Mouse (Mus musculus): Measurements from ENCODE around the gene B430305J03Rik. TPM values are rescaled to one million over a fixed set of nuclear protein-coding genes. Genes with fewer than 3 reads are reported as not detected.

B430305J03Rik gene
- polyA plus RNA-seq, 1 experiment from 2014 or later, result 3.2 TPM

GRCm38 (mm10) chr3:61368446-61368845, 2.7 kb upstream of the B430305J03Rik start:
- no peaks in the 10 kb centered on the region for H3K27me3 ChIP-seq
- POLR2A ChIA-PET, result interaction anchor here (0.7 to 1.3 kb wide), 2 partner anchors 117 to 723 kb away, joined by 3 to 4 read pairs; no protein-coding TSS in a partner anchor
- CTCF ChIA-PET, result interaction anchor here (2.2 kb wide), 1 partner anchor 25 kb away, joined by 6 read pairs; no protein-coding TSS in a partner anchor
- ATAC-seq (no peak), DNase-seq (ENCODE audit: low read depth, low spot score) (no peak)
- no peak for TF ChIP-seq CTCF (IDR thresholded peaks at IDR 0.05)
- in situ Hi-C loops (cut with MboI; ENCODE audit: low pct_unique_long_range_greater_than_20kb), result loop anchor here (10.0 kb wide), 1 partner anchor 466 kb away; no protein-coding TSS in a partner anchor

- H3K27me3 ChIP-seq, result no peaks in the 10 kb centered on the region
- DNase-seq (ENCODE audit: low read depth, low spot score) (peak; percentile 28), ATAC-seq (no peak)
- POLR2A ChIA-PET, result interaction anchor here (0.9 to 1.4 kb wide), 2 partner anchors 22 to 25 kb away, joined by 5 read pairs; no protein-coding TSS in a partner anchor
- CTCF ChIA-PET, result interaction anchor here (1.2 to 2.2 kb wide), 4 partner anchors 27 to 97 kb away, joined by 3 to 13 read pairs (median 4); no protein-coding TSS in a partner anchor
- TF ChIP-seq CTCF (IDR thresholded peaks at IDR 0.05), result no peak
- in situ Hi-C loops (cut with MboI; ENCODE audit: low pct_unique_long_range_greater_than_20kb), result loop anchor here (5.0 to 10.0 kb wide), 2 partner anchors 88 to 470 kb away; no protein-coding TSS in a partner anchor
Observed at GRCm38 (mm10) chr3:61364978-61365778, 573 bp downstream of the B430305J03Rik start.

- ChIA-PET POLR2A (interaction anchor here (0.6 to 1.4 kb wide), 2 partner anchors 23 to 37 kb away, joined by 4 to 5 read pairs; no protein-coding TSS in a partner anchor), CTCF (interaction anchor here (1.3 to 2.2 kb wide), 2 partner anchors 54 to 97 kb away, joined by 5 to 13 read pairs; no protein-coding TSS in a partner anchor)
- no peak for TF ChIP-seq CTCF (IDR thresholded peaks at IDR 0.05)
- no peak for DNase-seq (ENCODE audit: low read depth, low spot score)
- peak; percentile 4 for ATAC-seq
- in situ Hi-C loops (cut with MboI; ENCODE audit: low pct_unique_long_range_greater_than_20kb), result loop anchor here (5.0 to 10.0 kb wide), 2 partner anchors 87 to 470 kb away; no protein-coding TSS in a partner anchor
- no peaks in the 10 kb centered on the region for H3K27me3 ChIP-seq
Observed at GRCm38 (mm10) chr3:61364661-61364977, 1.1 kb downstream of the B430305J03Rik start.

GRCm38 (mm10) chr3:61363989-61364660, 1.6 kb downstream of the B430305J03Rik start:
- ATAC-seq, result peak; percentile 53
- DNase-seq (ENCODE audit: low read depth, low spot score), result peak; percentile 79
- CTCF ChIA-PET, result interaction anchor here (0.8 to 2.2 kb wide), 7 partner anchors 18 to 475 kb away, joined by 3 to 13 read pairs (median 4); no protein-coding TSS in a partner anchor
- in situ Hi-C loops (cut with MboI; ENCODE audit: low pct_unique_long_range_greater_than_20kb), result loop anchor here (5.0 to 10.0 kb wide), 2 partner anchors 87 to 471 kb away; no protein-coding TSS in a partner anchor
- no peak for TF ChIP-seq CTCF (IDR thresholded peaks at IDR 0.05)
- no peaks in the 10 kb centered on the region for H3K27me3 ChIP-seq
- POLR2A ChIA-PET, result interaction anchor here (0.6 to 1.4 kb wide), 5 partner anchors 23 to 106 kb away, joined by 3 to 5 read pairs (median 4); no protein-coding TSS in a partner anchor

- DNase-seq (ENCODE audit: low read depth, low spot score), result peak; percentile 99
- ATAC-seq, result peak; percentile 92
- no peak for TF ChIP-seq CTCF (IDR thresholded peaks at IDR 0.05)
- CTCF ChIA-PET, result interaction anchor here (0.8 to 2.2 kb wide), 8 partner anchors 17 to 476 kb away, joined by 3 to 13 read pairs (median 4); no protein-coding TSS in a partner anchor
- POLR2A ChIA-PET, result interaction anchor here (0.6 to 1.4 kb wide), 4 partner anchors 24 to 106 kb away, joined by 3 to 5 read pairs (median 4); no protein-coding TSS in a partner anchor
- no peaks in the 10 kb centered on the region for H3K27me3 ChIP-seq
- in situ Hi-C loops (cut with MboI; ENCODE audit: low pct_unique_long_range_greater_than_20kb), result loop anchor here (5.0 to 10.0 kb wide), 2 partner anchors 86 to 471 kb away; no protein-coding TSS in a partner anchor
Observed at GRCm38 (mm10) chr3:61363161-61363988, 2.4 kb downstream of the B430305J03Rik start.

- no peak for TF ChIP-seq CTCF (IDR thresholded peaks at IDR 0.05)
- no peak for ATAC-seq
- H3K27me3 ChIP-seq, result no peaks in the 10 kb centered on the region
- DNase-seq (ENCODE audit: low read depth, low spot score), result no peak
- in situ Hi-C loops (cut with MboI; ENCODE audit: low pct_unique_long_range_greater_than_20kb), result loop anchor here (5.0 to 10.0 kb wide), 2 partner anchors 85 to 472 kb away; no protein-coding TSS in a partner anchor
- CTCF ChIA-PET, result interaction anchor here (0.8 to 2.2 kb wide), 5 partner anchors 18 to 95 kb away, joined by 3 to 13 read pairs (median 4); no protein-coding TSS in a partner anchor
- POLR2A ChIA-PET, result no interaction called here
Observed at GRCm38 (mm10) chr3:61362821-61363160, 3.0 kb downstream of the B430305J03Rik start.

- no peaks in the 10 kb centered on the region for H3K27me3 ChIP-seq
- in situ Hi-C loops (cut with MboI; ENCODE audit: low pct_unique_long_range_greater_than_20kb), result loop anchor here (5.0 to 10.0 kb wide), 2 partner anchors 84 to 473 kb away; no protein-coding TSS in a partner anchor
- ATAC-seq (no peak), DNase-seq (ENCODE audit: low read depth, low spot score) (no peak)
- ChIA-PET CTCF (interaction anchor here (0.8 to 2.5 kb wide), 8 partner anchors 9 to 478 kb away, joined by 3 to 7 read pairs (median 4); no protein-coding TSS in a partner anchor), POLR2A (no interaction called here)
- TF ChIP-seq CTCF (IDR thresholded peaks at IDR 0.05), result no peak
Observed at GRCm38 (mm10) chr3:61361338-61361737, 4.4 kb downstream of the B430305J03Rik start, which contains the start of gene Rap2b. TSS of gene Rap2b (plus strand) at chr3:61361638.

- ChIA-PET POLR2A (no interaction called here), CTCF (interaction anchor here (1.0 to 1.1 kb wide), 2 partner anchors 26 to 91 kb away, joined by 4 read pairs; no protein-coding TSS in a partner anchor)
- no peak for TF ChIP-seq CTCF (IDR thresholded peaks at IDR 0.05)
- no peak for ATAC-seq
- in situ Hi-C loops (cut with MboI; ENCODE audit: low pct_unique_long_range_greater_than_20kb), result no loop called here
- no peaks in the 10 kb centered on the region for H3K27me3 ChIP-seq
- no peak for DNase-seq (ENCODE audit: low read depth, low spot score)
Observed at GRCm38 (mm10) chr3:61358756-61359293, 6.9 kb downstream of the B430305J03Rik start.

- ATAC-seq, result no peak
- no peak for DNase-seq (ENCODE audit: low read depth, low spot score)
- CTCF ChIA-PET, result no interaction called here
- H3K27me3 ChIP-seq, result no peaks in the 10 kb centered on the region
- POLR2A ChIA-PET, result no interaction called here
- no peak for TF ChIP-seq CTCF (IDR thresholded peaks at IDR 0.05)
- in situ Hi-C loops (cut with MboI; ENCODE audit: low pct_unique_long_range_greater_than_20kb), result no loop called here
Observed at GRCm38 (mm10) chr3:61358107-61358506, 7.6 kb downstream of the B430305J03Rik start.
